Mouse (Mus musculus) lung, embryonic 14.5 days (tissue): ENCODE results near the gene Gjb3. TPM values are rescaled to one million over a fixed set of nuclear protein-coding genes. Genes with fewer than 3 reads are reported as not detected.

Experiments
- ATAC-seq: fragments of 200-750 bp; cut with Nextera tagmentation; 2 replicates; pipeline ENCODE4 v1.8.0; 2017; ENCODE audit warnings: mild to moderate bottlenecking, moderate TSS enrichment, moderate library complexity; ENCODE audit not compliant: insufficient read depth
- DNase-seq: peaks from one replicate; pipeline ENCODE4 v3.0.0-alpha.2; 2015
- H3K27ac ChIP-seq: fragments of 300-500 bp; sonication (generic); 2 replicates; pipeline ENCODE4 v1.5.1; 2014; ENCODE audit warnings: low read depth, mild to moderate bottlenecking, moderate library complexity
- H3K27me3 ChIP-seq: fragments of 300-500 bp; sonication (generic); 2 replicates; pipeline ENCODE4 v1.6.1; 2014; ENCODE audit warnings: low read length, control low read depth; ENCODE audit not compliant: insufficient read depth
- H3K36me3 ChIP-seq: fragments of 300-500 bp; sonication (generic); 2 replicates; pipeline ENCODE4 v1.6.1; 2014; ENCODE audit warnings: control low read depth; ENCODE audit not compliant: insufficient read depth
- H3K4me1 ChIP-seq: fragments of 300-500 bp; sonication (generic); 2 replicates; pipeline ENCODE4 v1.6.1; 2014; ENCODE audit warnings: antibody characterized with exemption, control low read depth; ENCODE audit not compliant: insufficient read depth
- H3K4me2 ChIP-seq: fragments of 300-500 bp; sonication (generic); 2 replicates; pipeline ENCODE4 v1.6.1; 2014; ENCODE audit warnings: mild to moderate bottlenecking
- H3K4me3 ChIP-seq: fragments of 300-500 bp; sonication (generic); 2 replicates; pipeline ENCODE4 v1.5.1; 2014; ENCODE audit warnings: low read depth, low read length
- H3K9ac ChIP-seq: fragments of 300-500 bp; sonication (generic); 2 replicates; pipeline ENCODE4 v1.6.1; 2014
- H3K9me3 ChIP-seq: fragments of 300-500 bp; sonication (generic); 2 replicates; pipeline ENCODE4 v1.6.1; 2016; ENCODE audit warnings: low read depth, low read length, control low read depth
- CTCF ChIP-seq: IDR thresholded peaks from 2 replicates; pipeline ENCODE4 v1.5.1; 2016; ENCODE audit warnings: antibody characterized with exemption, low read depth
- WGBS: fragments of 180-500 bp; shearing (Covaris S2); extraction: QIAGEN DNeasy Blood & Tissue Kit; methylation state at CpG from one replicate; pipeline ENCODE4 v1.1.7; 2014; 5-methylcytosine and 5-hydroxymethylcytosine counted together
- polyA plus RNA-seq: library from polyadenylated mRNA; unstranded; fragments of >200 nt; fragmentation: Nextera tagmentation; extraction: Ambion mirVana; gene quantifications from 2 replicates; pipeline ENCODE4 v1.2.1, GENCODE M21; 2014

Gene Gjb3
- polyA plus RNA-seq, 1 experiment from 2014 or later = 0.86 TPM

DNA sequence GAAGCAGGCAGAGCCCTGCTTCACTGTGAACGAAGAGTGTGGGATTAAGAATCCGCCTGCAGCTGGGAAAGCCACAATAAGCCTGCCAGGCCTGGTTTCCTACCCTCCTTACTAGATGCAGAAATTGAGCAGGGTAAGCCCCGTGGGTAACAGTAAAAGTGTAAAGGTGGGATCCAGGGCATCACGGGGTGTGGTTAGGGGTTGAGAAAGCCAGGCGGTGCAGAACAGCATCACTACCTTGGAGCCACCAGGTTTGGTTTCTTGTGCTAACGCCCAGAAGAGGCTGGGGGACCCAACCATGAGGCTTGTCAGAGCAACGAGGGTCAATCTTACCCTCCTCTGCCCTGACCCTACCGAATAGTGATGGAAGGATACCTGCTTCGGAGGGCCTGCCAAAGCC, 16.1 kb downstream of the Gjb3 start:
- H3K4me3 ChIP-seq = 0 out of 2 replicates have a peak overlapping the region, but pooled peaks have one; percentile 35
- TF ChIP-seq CTCF = no peak
- no peak overlapping the region for H3K27ac ChIP-seq
- H3K4me1 ChIP-seq = no peaks in the 10 kb centered on the region
- H3K36me3 ChIP-seq = no peaks in the 10 kb centered on the region
- WGBS = 46% methylated on average over 9 of the region's 9 CpGs
- peak overlapping the region; percentile 62 for H3K4me2 ChIP-seq
- no peaks in the 10 kb centered on the region for H3K9me3 ChIP-seq
- no peak overlapping the region for H3K9ac ChIP-seq
- DNase-seq = no peak
- ATAC-seq = no peak
- peaks cover 18% of the 10 kb centered on the region for H3K27me3 ChIP-seq

DNA sequence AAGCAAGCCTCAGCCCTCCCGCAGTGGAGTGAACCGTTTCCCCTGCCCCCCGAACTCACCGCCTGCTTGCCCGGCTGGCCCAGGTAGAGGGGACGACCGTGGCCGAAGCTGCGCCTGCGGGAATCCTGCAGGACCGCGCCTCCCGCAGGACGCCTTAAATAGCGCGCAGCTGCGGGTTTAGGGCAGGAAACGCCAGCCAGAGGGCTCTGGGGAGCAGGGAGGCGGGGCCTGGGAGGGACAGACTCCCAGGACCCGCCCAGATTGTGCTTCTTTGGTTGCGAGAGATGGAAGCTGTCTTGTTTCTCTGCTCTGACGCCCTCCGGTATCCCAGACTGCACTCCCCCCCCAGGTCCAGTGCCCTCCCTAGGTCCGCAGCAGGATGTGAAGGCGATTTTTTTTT, 16.8 kb downstream of the Gjb3 start, which contains the start of gene Gja4:
Gja4 (minus strand) TSS at position 179 of the 400 bp plus-strand sequence.
- under 1% methylated on average over 25 of the region's 25 CpGs for whole genome bisulfite sequencing
- Histone ChIP-seq H3K27me3 (peaks cover 18% of the 10 kb centered on the region), H3K4me2 (peak within 1 kb of the TSS; percentile 62), H3K4me1 (no peaks in the 10 kb centered on the region), H3K36me3 (no peaks in the 10 kb centered on the region), H3K9ac (peak within 1 kb of the TSS; percentile 15), H3K27ac (no peak within 1 kb of the TSS), H3K9me3 (no peaks in the 10 kb centered on the region), H3K4me3 (peak within 1 kb of the TSS; percentile 35)
- peak; percentile 91 for DNase-seq
- peak; percentile 65 for TF ChIP-seq CTCF
- peak; percentile 88 for ATAC-seq

- Histone ChIP-seq H3K4me2 (0 out of 2 replicates have a peak overlapping the region, but pooled peaks have one; percentile 15), H3K4me1 (no peaks in the 10 kb centered on the region), H3K36me3 (no peaks in the 10 kb centered on the region), H3K9ac (no peak overlapping the region), H3K27me3 (peaks cover 18% of the 10 kb centered on the region), H3K27ac (no peak overlapping the region), H3K9me3 (no peaks in the 10 kb centered on the region), H3K4me3 (0 out of 2 replicates have a peak overlapping the region, but pooled peaks have one; percentile 12)
- 64% methylated on average over 24 of the region's 24 CpGs for WGBS
- ATAC-seq (no peak), DNase-seq (no peak)
- no peak for TF ChIP-seq CTCF
Measured at GRCm38 (mm10) chr4:127312349-127312748, 18.3 kb downstream of the Gjb3 start.

DNA sequence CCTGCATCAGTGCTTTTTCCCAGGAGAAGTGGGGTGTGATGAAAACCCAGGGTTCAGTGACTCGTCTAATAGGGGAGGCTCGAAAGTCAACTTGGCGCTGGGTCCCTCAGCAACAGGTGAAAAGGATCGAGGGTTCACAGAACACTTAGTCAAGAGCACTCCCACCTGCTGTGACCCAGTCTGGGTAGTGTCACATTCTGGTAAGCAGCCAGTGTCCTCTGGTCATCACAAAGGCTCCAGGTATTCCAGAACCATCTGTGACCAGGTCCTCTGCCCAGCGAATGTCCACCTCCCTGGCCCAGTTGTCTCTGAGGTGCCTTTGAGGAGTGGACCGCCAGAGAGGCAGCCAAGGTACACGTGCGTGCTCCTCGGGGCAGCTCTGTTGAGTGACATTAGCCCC, 19.1 kb downstream of the Gjb3 start:
- H3K27me3 ChIP-seq = peaks cover 18% of the 10 kb centered on the region
- WGBS = 39% methylated on average over 9 of the region's 9 CpGs
- ATAC-seq (no peak), DNase-seq (no peak)
- H3K27ac ChIP-seq = no peak overlapping the region
- no peak for TF ChIP-seq CTCF
- H3K36me3 ChIP-seq = no peaks in the 10 kb centered on the region
- H3K4me2 ChIP-seq = peak overlapping the region; percentile 15; the same call in 1 of the 2 replicates
- 0 out of 2 replicates have a peak overlapping the region, but pooled peaks have one; percentile 12 for H3K4me3 ChIP-seq
- H3K9ac ChIP-seq = no peak overlapping the region
- H3K4me1 ChIP-seq = no peaks in the 10 kb centered on the region
- H3K9me3 ChIP-seq = no peaks in the 10 kb centered on the region

DNA sequence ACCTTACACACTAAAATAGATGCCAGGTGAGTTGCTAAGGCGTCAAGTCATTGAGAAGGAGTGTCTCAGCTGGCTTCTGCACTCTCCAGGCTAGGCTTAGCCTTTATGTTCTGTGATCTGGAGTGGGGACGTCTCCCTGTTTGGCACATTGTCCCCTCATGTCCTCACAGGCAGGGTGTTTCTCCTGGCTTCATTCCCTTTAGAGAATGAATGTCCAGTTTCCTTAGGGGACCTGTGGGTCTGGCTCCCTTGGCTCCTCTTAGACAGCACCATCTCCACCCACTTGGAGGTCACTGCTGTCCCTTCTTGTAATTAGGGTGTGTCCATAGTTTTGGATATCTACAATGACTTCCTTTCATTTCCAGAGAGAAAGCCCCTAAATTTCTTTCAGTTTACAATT, 23.7 kb downstream of the Gjb3 start:
- DNase-seq (no peak), ATAC-seq (no peak)
- Histone ChIP-seq H3K4me3 (no peak overlapping the region), H3K9ac (no peak overlapping the region), H3K9me3 (no peaks in the 10 kb centered on the region), H3K27ac (no peak overlapping the region), H3K4me2 (no peak overlapping the region), H3K27me3 (peaks cover 4% of the 10 kb centered on the region), H3K4me1 (no peaks in the 10 kb centered on the region), H3K36me3 (no peaks in the 10 kb centered on the region)
- 41% methylated on average over 2 of the region's 2 CpGs for WGBS
- no peak for TF ChIP-seq CTCF

GRCm38 (mm10) chr4:127303796-127304195, 26.8 kb downstream of the Gjb3 start:
- Histone ChIP-seq H3K4me2 (no peak overlapping the region), H3K27ac (no peak overlapping the region), H3K27me3 (no peaks in the 10 kb centered on the region), H3K9ac (no peak overlapping the region), H3K4me1 (no peaks in the 10 kb centered on the region), H3K4me3 (no peak overlapping the region), H3K9me3 (no peaks in the 10 kb centered on the region), H3K36me3 (no peaks in the 10 kb centered on the region)
- no peak for TF ChIP-seq CTCF
- ATAC-seq (no peak), DNase-seq (no peak)
- 76% methylated on average over 3 of the region's 3 CpGs for WGBS

GRCm38 (mm10) chr4:127300503-127300902, 30.1 kb downstream of the Gjb3 start:
- Histone ChIP-seq H3K27ac (no peak overlapping the region), H3K4me1 (no peaks in the 10 kb centered on the region), H3K9ac (no peak overlapping the region), H3K4me2 (no peak overlapping the region), H3K27me3 (no peaks in the 10 kb centered on the region), H3K4me3 (no peak overlapping the region), H3K9me3 (no peaks in the 10 kb centered on the region), H3K36me3 (no peaks in the 10 kb centered on the region)
- no peak for DNase-seq
- ATAC-seq = no peak
- TF ChIP-seq CTCF = no peak
- WGBS = 51% methylated on average over 5 of the region's 5 CpGs
